Mouse (Mus musculus): ENCODE measurements at regions not wholly inside any gene's neighbourhood (a gene's known extent, or its start where the extent isn't known, plus 50 kb on each side); places are given as distances from the start of the nearest gene placed in this dataset.
"Not testable (repeated sequence)": the region's sequence is repeated elsewhere in the genome, so short reads cannot be mapped to it uniquely, and the experiment has no call there.

GRCm38 (mm10) chr9:90618154-90618553 is 347.6 kb upstream of the Tbc1d2b start:
- no peak for DNase-seq (ENCODE audit: extremely low spot score)

- DNase-seq (ENCODE audit: extremely low spot score), result peak; percentile 20
Measured at GRCm38 (mm10) chr9:90597894-90598293, 327.3 kb upstream of the Tbc1d2b start.

GRCm38 (mm10) chr9:90556742-90557141 is 286.1 kb upstream of the Tbc1d2b start:
- no peak for DNase-seq (ENCODE audit: extremely low spot score)

GRCm38 (mm10) chr9:90556216-90556615 is 285.6 kb upstream of the Tbc1d2b start:
- no peak for DNase-seq (ENCODE audit: extremely low spot score)

GRCm38 (mm10) chr9:90547931-90548330 is 277.3 kb upstream of the Tbc1d2b start:
- no peak for DNase-seq (ENCODE audit: extremely low spot score)

GRCm38 (mm10) chr9:90546720-90547119 is 276.1 kb upstream of the Tbc1d2b start:
- no peak for DNase-seq (ENCODE audit: extremely low spot score)

- not testable (repeated sequence) for DNase-seq (ENCODE audit: extremely low spot score)
Measured at GRCm38 (mm10) chr9:90537683-90538082, 267.1 kb upstream of the Tbc1d2b start.

- DNase-seq (ENCODE audit: extremely low spot score), result peak; percentile 9
Measured at GRCm38 (mm10) chr9:90533372-90533771, 262.8 kb upstream of the Tbc1d2b start.

GRCm38 (mm10) chr9:90521186-90521585 is 250.6 kb upstream of the Tbc1d2b start:
- no peak for DNase-seq (ENCODE audit: extremely low spot score)

GRCm38 (mm10) chr9:90494888-90495287 is 224.3 kb upstream of the Tbc1d2b start:
- no peak for DNase-seq (ENCODE audit: extremely low spot score)

- DNase-seq (ENCODE audit: extremely low spot score), result no peak
Measured at GRCm38 (mm10) chr9:90490561-90491152, 220.1 kb upstream of the Tbc1d2b start.

GRCm38 (mm10) chr9:90450579-90450978 is 180.0 kb upstream of the Tbc1d2b start:
- no peak for DNase-seq (ENCODE audit: extremely low spot score)

- peak; percentile 25 for DNase-seq (ENCODE audit: extremely low spot score)
Measured at GRCm38 (mm10) chr9:90446957-90447356, 176.4 kb upstream of the Tbc1d2b start.

GRCm38 (mm10) chr9:90434902-90435301 is 164.3 kb upstream of the Tbc1d2b start:
- no peak for DNase-seq (ENCODE audit: extremely low spot score)

GRCm38 (mm10) chr9:90430898-90431297 is 160.3 kb upstream of the Tbc1d2b start:
- no peak for DNase-seq (ENCODE audit: extremely low spot score)

GRCm38 (mm10) chr9:90421662-90422061 is 151.1 kb upstream of the Tbc1d2b start:
- no peak for DNase-seq (ENCODE audit: extremely low spot score)

- DNase-seq (ENCODE audit: extremely low spot score), result no peak
Measured at GRCm38 (mm10) chr9:90419762-90420541, 149.3 kb upstream of the Tbc1d2b start.

- DNase-seq (ENCODE audit: extremely low spot score), result no peak
Measured at GRCm38 (mm10) chr9:90408789-90409188, 138.2 kb upstream of the Tbc1d2b start.

- no peak for DNase-seq (ENCODE audit: extremely low spot score)
Measured at GRCm38 (mm10) chr9:90407573-90407972, 137.0 kb upstream of the Tbc1d2b start.

GRCm38 (mm10) chr9:90388401-90388800 is 117.8 kb upstream of the Tbc1d2b start:
- DNase-seq (ENCODE audit: extremely low spot score), result no peak

- DNase-seq (ENCODE audit: extremely low spot score), result no peak
Measured at GRCm38 (mm10) chr9:90385047-90385446, 114.4 kb upstream of the Tbc1d2b start.

GRCm38 (mm10) chr9:90380099-90380498 is 109.5 kb upstream of the Tbc1d2b start:
- no peak for DNase-seq (ENCODE audit: extremely low spot score)

GRCm38 (mm10) chr9:90369568-90369967 is 99.0 kb upstream of the Tbc1d2b start:
- no peak for DNase-seq (ENCODE audit: extremely low spot score)

Measured in embryo, embryonic 9.5 days (tissue).